Mouse (Mus musculus): ENCODE measurements around the gene Babam2.
"Not testable (repeated sequence)": the region's sequence is repeated elsewhere in the genome, so short reads cannot be mapped to it uniquely, and the experiment has no call there.

Babam2 gene

GRCm38 (mm10) chr5:31781624-31782023 is 84.1 kb downstream of the Babam2 start:
- DNase-seq (ENCODE audit: low spot score), result no peak

DNA sequence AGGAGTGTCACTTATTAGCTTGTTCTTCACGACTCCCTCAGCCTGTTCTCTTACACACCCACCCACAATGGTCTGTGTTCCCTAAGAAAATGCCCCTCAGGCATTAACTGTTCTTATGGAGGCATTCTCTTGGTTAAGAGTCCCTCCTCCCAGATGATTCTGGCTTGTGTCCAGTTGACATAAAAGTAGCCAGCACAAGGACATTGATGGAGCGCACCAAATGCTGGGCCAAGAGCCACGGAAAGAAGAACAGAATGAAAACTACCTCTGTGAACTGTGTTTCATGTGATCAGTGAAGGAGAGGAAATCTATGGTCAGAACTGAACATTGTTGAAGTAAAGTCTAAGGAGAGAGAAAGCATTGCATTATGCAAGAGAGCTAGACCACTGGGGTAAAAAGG is 89.7 kb downstream of the Babam2 start:
- DNase-seq (ENCODE audit: low spot score), result no peak

DNA sequence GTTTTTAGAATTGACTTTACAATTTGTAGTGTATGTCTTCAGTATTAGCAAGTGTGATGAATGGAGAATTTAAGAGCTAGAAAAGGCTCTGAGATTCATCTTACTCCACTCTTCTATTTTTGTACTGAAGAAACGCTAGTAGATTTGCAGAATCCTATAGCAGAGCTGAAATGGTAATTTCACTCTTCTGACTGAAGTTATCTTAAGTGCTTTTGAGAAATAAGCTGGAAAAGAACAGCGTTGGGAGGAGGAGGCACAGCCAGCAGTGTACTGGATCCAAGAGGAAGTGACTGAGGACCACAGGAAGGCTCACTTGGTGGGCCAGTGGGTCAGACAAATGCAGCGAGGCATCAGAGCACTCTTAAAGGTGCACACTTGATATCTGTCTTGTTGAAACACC is 90.1 kb downstream of the Babam2 start:
- DNase-seq (ENCODE audit: low spot score), result no peak

DNA sequence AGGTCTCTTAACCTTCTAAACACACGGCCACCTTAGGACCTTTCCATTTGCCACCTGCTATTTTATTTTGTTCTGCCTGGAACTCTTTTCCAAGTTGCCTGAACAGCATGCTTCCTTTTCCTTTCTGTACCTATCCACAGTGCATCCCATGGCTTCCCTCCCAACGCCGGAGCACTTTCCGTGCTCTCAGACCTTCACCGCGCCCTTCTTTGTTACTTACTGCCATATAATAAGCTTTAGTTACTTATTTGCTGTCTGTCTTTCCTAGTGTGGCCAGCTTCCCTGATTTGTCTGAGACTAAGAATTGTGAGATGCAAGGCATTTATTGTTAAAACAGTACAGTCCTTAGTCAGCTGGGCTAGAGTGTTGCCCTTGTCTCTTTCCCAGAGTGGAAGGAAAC is 94.9 kb downstream of the Babam2 start:
- no peak for DNase-seq (ENCODE audit: low spot score)

- no peak for DNase-seq (ENCODE audit: low spot score)
These were observed 95.4 kb downstream of the Babam2 start for GRCm38 (mm10) chr5:31792863-31793262.

GRCm38 (mm10) chr5:31795414-31795813 is 97.9 kb downstream of the Babam2 start:
- no peak for DNase-seq (ENCODE audit: low spot score)

DNA sequence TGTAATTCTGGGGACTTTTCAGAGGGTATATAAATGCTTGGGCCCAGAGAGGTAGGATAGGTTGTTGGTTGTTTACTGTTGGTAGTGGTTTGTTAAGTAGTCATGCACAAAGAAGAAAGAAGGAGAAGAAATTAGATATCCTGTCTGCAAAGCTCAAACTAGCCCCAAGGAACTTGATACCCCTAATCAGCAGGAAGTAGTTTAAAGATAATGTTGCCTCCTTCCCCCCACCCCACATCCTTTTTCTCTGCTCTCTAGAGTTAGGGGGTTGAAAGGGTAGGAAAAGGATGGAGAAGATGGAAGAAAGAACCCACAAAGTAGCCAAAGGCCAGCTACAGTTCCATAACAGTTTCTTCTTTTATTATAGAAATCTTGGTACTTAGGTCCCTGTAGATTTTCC is 99.5 kb downstream of the Babam2 start:
- no peak for DNase-seq (ENCODE audit: low spot score)

DNA sequence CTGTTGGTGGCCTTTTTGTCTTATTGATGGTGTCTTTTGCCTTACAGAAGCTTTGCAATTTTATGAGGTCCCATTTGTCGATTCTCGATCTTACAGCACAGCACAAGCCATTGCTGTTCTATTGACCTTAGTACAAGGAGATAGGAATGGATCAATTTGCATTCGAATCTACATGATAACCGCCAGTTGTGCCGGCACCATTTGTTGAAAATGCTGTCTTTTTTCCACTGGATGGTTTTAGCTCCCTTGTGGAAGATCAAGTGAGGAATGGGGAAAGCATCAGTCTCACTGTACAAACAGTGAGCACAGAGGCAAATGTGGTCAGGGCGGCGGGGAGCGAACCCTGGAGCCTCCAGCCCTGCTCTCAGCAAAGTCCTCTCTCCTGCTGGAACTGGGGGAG is 106.7 kb downstream of the Babam2 start:
- not testable (repeated sequence) for DNase-seq (ENCODE audit: low spot score)

DNA sequence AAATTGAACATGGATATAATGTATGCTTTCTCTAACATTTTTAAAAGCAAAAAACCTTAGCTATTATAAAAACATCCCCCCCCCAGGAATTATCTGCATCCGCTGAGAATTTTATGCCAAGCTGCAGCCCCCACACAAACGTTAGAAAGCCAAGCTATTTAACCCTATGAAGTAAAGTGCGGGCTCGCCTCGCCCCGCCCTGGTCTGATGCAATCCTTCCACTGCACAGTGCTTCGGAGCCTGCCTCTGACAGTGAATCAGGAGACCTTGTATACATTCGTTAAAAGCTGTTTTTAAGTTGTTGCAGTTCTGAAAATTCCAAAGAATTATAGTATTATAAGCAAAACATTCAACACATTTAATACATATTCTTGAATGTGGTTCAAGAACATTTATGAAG is 107.3 kb downstream of the Babam2 start:
- no peak for DNase-seq (ENCODE audit: low spot score)

DNA sequence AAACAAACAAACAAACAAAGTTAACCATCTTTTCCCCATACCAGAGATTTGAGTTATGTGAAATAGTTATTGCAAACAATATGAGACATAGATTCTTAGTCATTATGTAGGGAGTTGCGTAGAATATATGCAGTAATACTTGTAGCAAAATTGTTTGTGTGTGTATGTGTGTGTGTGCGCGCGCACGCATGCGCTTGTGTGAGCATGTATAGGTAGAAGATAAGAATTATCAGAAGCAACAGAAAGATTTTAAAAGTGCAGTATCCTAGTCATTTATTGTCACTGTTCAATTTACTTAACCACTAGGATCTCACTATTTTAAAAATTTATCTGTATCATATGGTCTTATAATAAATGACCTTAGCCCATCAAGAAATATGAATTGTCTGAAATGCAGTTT is 109.8 kb downstream of the Babam2 start:
- DNase-seq (ENCODE audit: low spot score), result no peak

- DNase-seq (ENCODE audit: low spot score), result no peak
These were observed 110.8 kb downstream of the Babam2 start for GRCm38 (mm10) chr5:31808271-31808670.

DNA sequence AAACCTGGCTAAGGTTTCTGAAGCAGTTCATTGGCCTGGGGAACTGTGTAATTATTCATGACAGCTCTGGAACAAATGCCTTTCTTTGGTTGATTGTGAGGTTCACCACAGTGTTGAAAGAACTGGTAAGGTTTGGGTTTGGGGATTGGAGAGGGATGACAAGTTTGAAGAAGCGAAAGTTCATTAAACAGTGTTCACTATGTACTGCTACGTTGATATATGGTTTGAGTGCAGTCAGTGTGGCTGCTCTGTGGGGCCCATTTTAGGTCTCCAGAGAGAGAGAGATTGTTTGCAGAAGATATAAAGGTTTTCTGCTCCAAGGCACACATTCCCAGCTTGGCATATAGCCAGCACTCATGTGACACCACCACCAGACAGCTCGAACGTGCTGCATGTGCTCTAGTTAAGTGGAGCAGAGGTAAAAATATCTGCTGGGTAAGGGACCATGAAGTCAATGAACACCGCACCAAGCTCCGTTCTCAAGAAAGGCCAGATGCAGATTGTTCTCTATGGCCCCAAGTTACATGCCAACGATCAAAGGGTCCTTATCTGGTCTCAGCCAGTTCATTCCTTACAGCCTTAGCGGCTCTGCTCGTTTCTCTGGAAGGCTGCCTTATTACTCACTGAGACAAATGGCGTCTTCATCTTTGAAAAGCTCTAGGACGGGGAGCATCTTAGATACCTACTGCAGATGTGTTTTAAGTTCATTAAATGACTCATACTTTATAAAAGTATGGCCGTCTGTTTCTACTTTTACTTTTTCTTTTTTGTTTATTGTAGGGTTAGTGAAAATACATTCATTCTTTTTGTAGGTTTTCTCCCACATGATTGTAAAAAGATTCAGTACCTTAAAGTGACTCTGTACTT is 113.5 kb downstream of the Babam2 start:
- peak; percentile 23 for DNase-seq (ENCODE audit: low spot score)

DNA sequence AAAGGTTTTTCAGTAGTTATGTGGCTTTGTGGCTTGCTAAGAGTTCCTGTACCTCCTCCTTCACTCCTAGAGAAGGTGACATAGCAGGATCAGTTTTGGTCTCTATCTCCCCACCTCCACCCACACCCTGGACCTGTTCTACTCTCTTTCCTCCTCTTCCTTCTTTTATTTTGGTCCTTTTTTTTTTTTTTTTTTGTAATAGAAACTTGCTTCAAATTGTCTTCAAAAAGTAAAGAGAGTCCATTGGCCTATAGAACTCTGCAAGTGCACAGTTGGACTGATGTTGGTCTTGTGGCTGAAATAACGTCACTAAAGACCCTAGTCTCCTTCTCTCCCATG is 114.1 kb downstream of the Babam2 start:
- DNase-seq (ENCODE audit: low spot score), result no peak

- no peak for DNase-seq (ENCODE audit: low spot score)
These were observed 115.7 kb downstream of the Babam2 start for GRCm38 (mm10) chr5:31813156-31813675.

DNA sequence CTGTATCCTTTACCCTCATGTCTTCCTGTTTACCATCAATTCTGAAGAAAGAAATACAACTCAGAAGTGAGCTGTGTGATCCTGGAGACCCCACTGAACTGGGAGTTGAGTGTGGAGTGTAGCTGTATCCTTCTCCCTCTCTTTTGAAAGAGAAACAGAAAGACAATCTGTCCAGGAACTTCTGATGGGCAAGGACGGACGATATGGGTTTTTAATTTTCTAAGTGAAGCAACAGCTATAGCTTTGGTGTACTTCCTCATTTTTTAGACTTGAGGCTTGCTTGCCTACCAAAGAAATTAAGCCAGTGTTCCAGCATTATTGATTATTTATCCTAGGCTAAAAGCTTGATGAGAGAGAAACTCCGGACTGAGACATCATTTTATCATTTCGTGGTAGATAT is 116.6 kb downstream of the Babam2 start:
- no peak for DNase-seq (ENCODE audit: low spot score)

DNA sequence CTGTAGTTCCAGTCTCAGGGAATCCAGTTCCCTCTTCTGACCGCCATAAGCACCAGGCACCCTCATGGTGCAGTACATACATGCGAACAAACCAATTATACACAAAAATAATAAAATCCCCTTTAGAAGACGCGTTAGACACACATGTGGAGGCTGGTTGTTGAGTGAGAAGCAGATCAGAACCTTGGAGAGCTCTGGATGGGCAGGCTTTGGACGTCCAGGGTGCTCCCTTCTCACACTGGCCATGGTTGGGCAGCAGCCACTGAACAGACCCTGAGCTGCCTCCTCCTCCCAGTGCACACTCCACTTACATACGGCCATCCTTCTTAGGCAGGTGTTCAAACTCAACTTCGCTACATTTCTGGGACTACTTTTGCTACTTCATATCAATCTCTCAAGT is 117.6 kb downstream of the Babam2 start:
- no peak for DNase-seq (ENCODE audit: low spot score)

DNA sequence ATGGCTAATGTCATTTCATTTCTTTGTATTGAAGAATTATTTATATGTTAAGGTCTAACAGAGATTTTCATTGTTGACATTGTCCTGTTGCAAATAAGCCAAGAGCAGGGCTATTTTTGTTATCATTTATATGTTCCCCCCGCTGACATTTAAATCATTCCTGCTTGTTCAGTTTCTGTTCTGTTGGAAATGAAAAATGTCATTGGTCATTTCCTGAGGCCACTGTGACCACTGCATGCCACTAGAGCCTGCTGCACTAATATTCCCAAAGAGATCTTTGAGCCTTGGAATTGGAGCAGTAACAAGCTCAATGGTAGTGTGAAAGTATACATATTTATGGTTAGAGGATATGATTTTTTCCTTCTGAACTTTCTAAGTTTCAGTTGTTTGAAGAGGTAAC is 118.6 kb downstream of the Babam2 start:
- no peak for DNase-seq (ENCODE audit: low spot score)

- no peak for DNase-seq (ENCODE audit: low spot score)
These were observed 123.3 kb downstream of the Babam2 start for GRCm38 (mm10) chr5:31820801-31821200.

DNA sequence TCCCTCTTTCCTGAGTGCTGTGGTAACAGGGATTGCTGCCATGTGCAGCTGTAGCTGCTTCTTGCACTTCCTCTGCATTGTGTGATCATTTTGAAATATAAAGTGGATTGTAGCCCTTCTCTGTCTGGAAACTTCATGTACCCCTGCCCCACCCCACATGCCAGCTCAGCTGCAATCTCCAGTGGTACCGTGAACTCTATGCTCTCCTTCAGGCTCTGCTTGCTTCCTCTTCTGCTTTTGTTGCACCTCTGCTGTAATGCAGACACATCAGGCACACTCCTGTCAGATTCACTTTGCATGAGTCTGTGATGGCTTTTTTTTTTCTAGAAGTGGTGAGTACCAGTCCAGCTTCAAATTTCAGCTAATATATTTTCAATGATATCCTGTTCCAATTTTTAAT is 123.7 kb downstream of the Babam2 start:
- no peak for DNase-seq (ENCODE audit: low spot score)

DNA sequence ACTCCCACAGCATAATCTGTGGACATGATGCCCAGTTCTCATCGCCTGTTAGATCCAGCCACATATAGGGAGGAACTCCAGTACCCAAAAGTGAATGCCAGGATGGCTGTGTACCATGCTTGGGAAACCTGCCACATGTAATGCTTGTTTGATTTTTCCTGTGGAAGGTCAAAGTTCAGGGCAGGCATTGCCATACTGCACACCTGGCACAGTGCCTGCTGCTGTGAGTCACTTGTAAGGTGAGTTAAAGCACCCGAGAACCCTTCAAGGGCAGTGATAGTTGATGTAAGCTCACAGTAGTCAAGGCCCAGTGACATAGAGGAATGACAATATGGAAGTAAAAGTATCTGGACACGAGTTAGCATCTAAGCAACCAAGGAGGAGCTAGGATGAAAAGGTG is 126.2 kb downstream of the Babam2 start:
- DNase-seq (ENCODE audit: low spot score), result no peak

- DNase-seq (ENCODE audit: low spot score), result no peak
These were observed 126.6 kb downstream of the Babam2 start for GRCm38 (mm10) chr5:31824126-31824525.

- no peak for DNase-seq (ENCODE audit: low spot score)
These were observed 129.8 kb downstream of the Babam2 start for GRCm38 (mm10) chr5:31827304-31827703.

DNA sequence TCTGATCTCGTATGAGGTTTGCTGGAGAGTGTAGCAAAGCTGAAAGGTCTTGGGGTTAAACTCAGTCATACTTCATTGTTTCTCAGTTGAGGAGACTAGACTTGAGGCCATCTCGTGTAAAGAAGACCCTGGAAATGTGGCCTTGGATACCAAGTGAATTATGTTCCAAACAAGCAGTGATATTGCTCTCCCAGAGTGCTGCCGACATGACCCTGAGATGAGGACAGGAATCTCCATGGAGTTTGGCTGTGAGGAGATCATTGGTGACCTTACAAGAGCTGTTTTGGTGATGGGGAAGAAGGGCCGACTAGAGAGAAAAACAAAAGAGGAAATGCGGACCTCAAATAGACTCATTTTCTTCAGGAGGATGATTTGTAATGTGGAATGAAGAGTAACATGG is 130.4 kb downstream of the Babam2 start:
- no peak for DNase-seq (ENCODE audit: low spot score)

DNA sequence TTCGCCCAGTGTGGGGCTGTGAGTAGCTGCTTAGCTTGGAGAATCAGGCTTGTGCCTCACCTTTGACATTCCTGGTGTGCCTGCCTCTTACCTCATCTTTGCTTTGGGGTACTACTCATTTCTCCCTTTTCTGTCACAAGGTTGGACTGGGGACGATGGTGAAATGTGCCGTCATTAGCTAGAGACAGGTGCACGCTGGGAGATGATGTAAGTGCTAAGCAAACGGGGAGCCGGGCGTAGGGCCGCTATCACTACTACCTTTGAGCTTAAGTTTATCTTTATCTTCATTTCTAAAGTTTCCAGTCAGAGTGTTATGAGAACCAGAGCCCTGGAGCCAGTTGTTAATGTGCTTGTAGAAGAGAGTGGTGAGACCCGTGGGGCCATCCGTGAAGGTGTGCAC is 131.3 kb downstream of the Babam2 start:
- no peak for DNase-seq (ENCODE audit: low spot score)

All from c-Kit-positive CD71-positive TER-119-positive erythroid progenitor cells, embryonic 14.5 days (primary cell).